Mouse (Mus musculus): ENCODE measurements around the gene Bdkrb2.

DNA sequence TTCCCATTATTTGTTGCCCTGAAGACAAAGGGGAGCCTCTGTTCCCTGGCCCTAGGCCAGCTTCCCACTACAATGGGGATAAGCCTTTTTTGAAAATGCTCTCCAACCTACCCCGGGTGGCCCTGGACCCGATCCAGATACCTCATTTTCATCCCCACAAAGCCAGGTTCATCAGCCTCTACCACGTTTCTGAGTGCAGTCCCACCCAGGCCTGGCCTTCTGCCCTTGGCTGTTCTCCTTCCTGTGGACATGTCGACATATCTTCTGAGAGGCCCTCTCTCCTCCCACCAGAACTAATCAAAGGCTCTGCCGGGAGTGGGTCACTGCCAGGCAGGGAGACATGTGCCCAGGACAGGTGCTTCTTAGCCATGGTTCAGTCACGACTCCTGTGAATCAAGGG is 38.6 kb downstream of the Bdkrb2 start:
- TF ChIP-seq EP300 (optimal IDR thresholded peaks at IDR 0.05) (no peak), CTCF (IDR thresholded peaks at IDR 0.05; ENCODE audit: low read depth) (no peak)
